Mouse (Mus musculus): ENCODE results near the gene Thtpa. TPM values are rescaled to one million over a fixed set of nuclear protein-coding genes. Genes with fewer than 3 reads are reported as not detected.

Thtpa gene
- polyA plus RNA-seq, 1 experiment from 2014 or later, result 6.1 TPM

DNA sequence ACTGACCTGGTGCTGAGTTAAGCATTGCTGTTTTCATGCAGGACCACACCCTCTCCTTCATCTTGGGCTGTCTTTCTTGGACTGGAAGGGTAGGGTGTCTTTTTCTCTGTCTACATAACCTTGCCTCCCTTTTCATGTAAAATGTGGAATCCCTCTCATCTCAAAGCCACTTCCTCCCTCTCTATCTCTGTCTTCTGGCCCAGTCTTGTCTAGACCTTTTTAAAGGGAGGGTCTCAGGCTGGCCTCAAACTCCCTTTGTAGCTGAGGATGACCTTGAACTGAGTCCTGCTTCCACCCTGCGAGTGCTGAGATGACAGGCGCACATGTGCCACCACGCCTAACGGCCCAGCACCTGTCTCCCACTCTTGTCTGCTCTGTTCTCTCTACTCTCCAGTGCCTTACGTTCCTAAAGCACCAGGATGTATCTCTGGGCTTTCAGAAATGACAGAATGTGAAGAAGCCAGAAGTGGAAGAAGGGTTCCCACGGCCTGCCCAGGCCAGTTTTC is 8.5 kb upstream of the Thtpa start:
- no peak overlapping the region for H3K27ac ChIP-seq
- no peaks in the 10 kb centered on the region for H3K36me3 ChIP-seq (ENCODE audit: inconsistent target)
- no peaks in the 10 kb centered on the region for H3K79me2 ChIP-seq (ENCODE audit: inconsistent target)
- 94% methylated on average over 6 of the region's 6 CpGs for WGBS (ENCODE audit: missing documents)
- H3K4me3 ChIP-seq (ENCODE audit: inconsistent target), result no peak overlapping the region

- H3K79me2 ChIP-seq (ENCODE audit: inconsistent target), result no peaks in the 10 kb centered on the region
- no peak overlapping the region for H3K27ac ChIP-seq
- H3K36me3 ChIP-seq (ENCODE audit: inconsistent target), result no peaks in the 10 kb centered on the region
- 77% methylated on average over 13 of the region's 13 CpGs for WGBS (ENCODE audit: missing documents)
- no peak overlapping the region for H3K4me3 ChIP-seq (ENCODE audit: inconsistent target)
Measured at GRCm38 (mm10) chr14:55089199-55089947, 5.2 kb upstream of the Thtpa start.

DNA sequence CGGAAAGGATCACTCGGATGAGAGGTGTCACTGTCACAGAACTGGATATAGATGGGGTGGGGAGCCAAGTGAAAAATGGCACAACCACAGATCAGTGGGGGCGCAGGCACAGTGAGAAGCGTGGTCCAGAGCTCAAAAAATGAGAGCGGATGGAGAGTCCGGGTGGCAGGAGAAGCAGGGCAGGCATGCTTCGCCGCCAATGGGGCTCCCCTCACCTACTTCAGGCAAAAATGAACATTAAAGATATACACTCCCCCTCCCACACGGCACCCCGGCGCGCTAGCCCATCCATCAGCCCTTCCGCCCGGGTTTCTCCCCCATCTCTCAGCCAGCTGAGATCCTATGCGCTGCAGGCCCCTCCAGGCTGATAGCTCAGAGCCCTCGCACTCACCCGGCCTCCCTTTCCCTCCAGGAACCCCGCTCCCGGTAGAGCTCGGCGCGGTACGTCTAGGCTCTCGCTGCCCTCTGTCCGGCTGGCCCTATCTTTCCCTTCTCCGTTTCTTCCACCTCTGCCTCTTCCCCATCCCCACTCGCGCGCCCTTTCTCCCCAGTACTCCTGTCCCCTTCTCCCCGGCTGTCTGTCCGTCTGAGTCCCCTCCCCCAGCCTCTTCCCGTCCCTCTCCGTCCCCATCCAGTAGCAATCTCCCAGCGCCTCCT is 3.2 kb upstream of the Thtpa start:
- no peaks in the 10 kb centered on the region for H3K36me3 ChIP-seq (ENCODE audit: inconsistent target)
- WGBS (ENCODE audit: missing documents), result 20% methylated on average over 26 of the region's 34 CpGs
- peak overlapping the region; percentile 82 for H3K4me3 ChIP-seq (ENCODE audit: inconsistent target)
- peak overlapping the region; percentile 14; the same call in 1 of the 2 replicates for H3K27ac ChIP-seq
- H3K79me2 ChIP-seq (ENCODE audit: inconsistent target), result no peaks in the 10 kb centered on the region

GRCm38 (mm10) chr14:55092011-55092577 is 2.5 kb upstream of the Thtpa start, which contains the start of gene Zfhx2:
Gene Zfhx2 (minus strand): TSS chr14:55092324.
- Histone ChIP-seq H3K36me3 (ENCODE audit: inconsistent target) (no peaks in the 10 kb centered on the region), H3K79me2 (ENCODE audit: inconsistent target) (no peaks in the 10 kb centered on the region), H3K27ac (peak within 1 kb of the TSS; percentile 14; the same call in 1 of the 2 replicates), H3K4me3 (ENCODE audit: inconsistent target) (peak within 1 kb of the TSS; percentile 82)
- WGBS (ENCODE audit: missing documents), result under 1% methylated on average over 33 of the region's 34 CpGs

DNA sequence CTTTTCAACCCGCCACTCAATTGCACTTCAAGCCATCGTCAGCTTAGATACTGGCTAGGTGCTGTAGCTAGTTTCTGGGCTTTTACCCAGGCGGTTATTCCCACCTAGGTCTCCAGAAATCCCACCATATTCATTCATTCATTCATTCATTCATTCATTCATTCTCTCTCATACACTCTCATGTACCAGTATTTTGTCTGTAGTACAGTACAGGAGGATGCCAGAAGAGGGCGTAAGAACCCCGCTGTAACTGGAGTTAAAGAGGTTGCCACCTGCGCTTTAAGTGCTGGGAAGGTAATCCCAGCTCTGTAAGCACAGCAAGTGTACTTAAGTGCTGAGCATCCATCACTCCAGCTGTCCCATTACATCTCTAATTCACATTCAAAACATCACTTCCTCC is 657 bp upstream of the Thtpa start:
- Histone ChIP-seq H3K79me2 (ENCODE audit: inconsistent target) (no peaks in the 10 kb centered on the region), H3K36me3 (ENCODE audit: inconsistent target) (peaks cover 9% of the 10 kb centered on the region), H3K4me3 (ENCODE audit: inconsistent target) (no peak overlapping the region), H3K27ac (no peak overlapping the region)
- 66% methylated on average over 6 of the region's 6 CpGs for WGBS (ENCODE audit: missing documents)

GRCm38 (mm10) chr14:55095263-55095662 is 679 bp downstream of the Thtpa start:
- H3K4me3 ChIP-seq (ENCODE audit: inconsistent target), result peak overlapping the region; percentile 78

GRCm38 (mm10) chr14:55095671-55096070 is 1.1 kb downstream of the Thtpa start:
- H3K27ac ChIP-seq, result no peak overlapping the region
- WGBS (ENCODE audit: missing documents), result 67% methylated on average over 12 of the region's 12 CpGs
- H3K4me3 ChIP-seq (ENCODE audit: inconsistent target), result peak overlapping the region; percentile 78
- no peaks in the 10 kb centered on the region for H3K79me2 ChIP-seq (ENCODE audit: inconsistent target)
- H3K36me3 ChIP-seq (ENCODE audit: inconsistent target), result peaks cover 27% of the 10 kb centered on the region

More at GRCm38 (mm10) chr14:55095263-55095662, 679 bp downstream of the Thtpa start:
- Histone ChIP-seq H3K79me2 (ENCODE audit: inconsistent target) (no peaks in the 10 kb centered on the region), H3K27ac (peak overlapping the region; percentile 70), H3K36me3 (ENCODE audit: inconsistent target) (peaks cover 23% of the 10 kb centered on the region)
- 55% methylated on average over 9 of the region's 9 CpGs for WGBS (ENCODE audit: missing documents)

- WGBS (ENCODE audit: missing documents), result 90% methylated on average over 8 of the region's 9 CpGs
- Histone ChIP-seq H3K4me3 (ENCODE audit: inconsistent target) (no peak overlapping the region), H3K36me3 (ENCODE audit: inconsistent target) (peaks cover 36% of the 10 kb centered on the region), H3K79me2 (ENCODE audit: inconsistent target) (no peaks in the 10 kb centered on the region), H3K27ac (no peak overlapping the region)
Measured at GRCm38 (mm10) chr14:55096573-55097087, 2.0 kb downstream of the Thtpa start.

- Histone ChIP-seq H3K4me3 (ENCODE audit: inconsistent target) (no peak overlapping the region), H3K79me2 (ENCODE audit: inconsistent target) (no peaks in the 10 kb centered on the region), H3K27ac (peak overlapping the region; percentile 51), H3K36me3 (ENCODE audit: inconsistent target) (peaks cover 44% of the 10 kb centered on the region)
- WGBS (ENCODE audit: missing documents), result 78% methylated on average over 10 of the region's 10 CpGs
Measured at GRCm38 (mm10) chr14:55097646-55098045, 3.1 kb downstream of the Thtpa start.

DNA sequence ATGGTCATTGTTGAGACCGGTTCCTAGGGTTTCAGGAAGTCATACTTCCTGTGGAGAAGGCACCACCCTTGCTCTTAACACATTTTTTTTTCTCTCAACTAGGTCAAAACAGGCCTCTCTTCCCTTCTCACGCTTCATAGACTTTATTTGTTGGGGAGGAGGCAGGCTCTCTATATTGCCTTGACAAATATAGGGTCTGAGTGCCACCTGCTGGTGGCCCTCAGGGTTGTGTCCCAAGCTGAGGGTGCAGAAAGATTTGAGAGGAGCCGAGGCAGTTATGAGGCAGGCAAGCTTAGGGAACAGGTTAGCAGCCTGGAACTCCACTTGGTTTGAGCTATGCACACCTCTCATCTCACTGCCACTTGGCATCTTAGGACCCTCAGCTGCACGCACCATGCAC is 3.5 kb downstream of the Thtpa start:
- Histone ChIP-seq H3K4me3 (ENCODE audit: inconsistent target) (no peak overlapping the region), H3K36me3 (ENCODE audit: inconsistent target) (peaks cover 49% of the 10 kb centered on the region), H3K79me2 (ENCODE audit: inconsistent target) (no peaks in the 10 kb centered on the region), H3K27ac (peak overlapping the region; percentile 51)
- 42% methylated on average over 4 of the region's 4 CpGs for WGBS (ENCODE audit: missing documents)

GRCm38 (mm10) chr14:55101592-55101991 is 7.0 kb downstream of the Thtpa start:
- Histone ChIP-seq H3K79me2 (ENCODE audit: inconsistent target) (no peaks in the 10 kb centered on the region), H3K27ac (no peak overlapping the region), H3K4me3 (ENCODE audit: inconsistent target) (no peak overlapping the region), H3K36me3 (ENCODE audit: inconsistent target) (peaks cover 63% of the 10 kb centered on the region)
- WGBS (ENCODE audit: missing documents), result 51% methylated on average over 4 of the region's 4 CpGs

- no peak overlapping the region for H3K4me3 ChIP-seq (ENCODE audit: inconsistent target)
- no peak overlapping the region for H3K27ac ChIP-seq
- H3K79me2 ChIP-seq (ENCODE audit: inconsistent target), result no peaks in the 10 kb centered on the region
- 96% methylated on average over 12 of the region's 15 CpGs for WGBS (ENCODE audit: missing documents)
- peaks cover 63% of the 10 kb centered on the region for H3K36me3 ChIP-seq (ENCODE audit: inconsistent target)
Measured at GRCm38 (mm10) chr14:55102253-55102785, 7.7 kb downstream of the Thtpa start.

- Histone ChIP-seq H3K79me2 (ENCODE audit: inconsistent target) (no peaks in the 10 kb centered on the region), H3K36me3 (ENCODE audit: inconsistent target) (peaks cover 49% of the 10 kb centered on the region), H3K27ac (no peak overlapping the region), H3K4me3 (ENCODE audit: inconsistent target) (no peak overlapping the region)
- WGBS (ENCODE audit: missing documents), result 92% methylated on average over 18 of the region's 18 CpGs
Measured at GRCm38 (mm10) chr14:55104365-55104764, 9.8 kb downstream of the Thtpa start.

GRCm38 (mm10) chr14:55105386-55105785 is 10.8 kb downstream of the Thtpa start:
- WGBS (ENCODE audit: missing documents), result 14% methylated on average over 7 of the region's 7 CpGs
- H3K36me3 ChIP-seq (ENCODE audit: inconsistent target), result peaks cover 39% of the 10 kb centered on the region
- peak overlapping the region; percentile 75 for H3K27ac ChIP-seq
- H3K79me2 ChIP-seq (ENCODE audit: inconsistent target), result no peaks in the 10 kb centered on the region
- H3K4me3 ChIP-seq (ENCODE audit: inconsistent target), result peak overlapping the region; percentile 65

Measured in macrophage (primary cell).